Mouse (Mus musculus) ES-Bruce4 (cell line): ENCODE data around the gene L3mbtl2. TPM values are rescaled to one million over a fixed set of nuclear protein-coding genes. Genes with fewer than 3 reads are reported as not detected.

Experiments used
- H3K27ac ChIP-seq: 2 replicates; pipeline ENCODE4 v1.5.1; 2012; ENCODE audit warnings: low read length, inconsistent platforms; ENCODE audit not compliant: insufficient read depth
- H3K27me3 ChIP-seq: 2 replicates; pipeline ENCODE4 v1.6.1; 2012; ENCODE audit warnings: mild to moderate bottlenecking, low read length, inconsistent platforms; ENCODE audit not compliant: control insufficient read depth, poor library complexity, insufficient read depth, severe bottlenecking
- H3K36me3 ChIP-seq: 2 replicates; pipeline ENCODE4 v1.6.1; 2012; ENCODE audit warnings: inconsistent platforms, mild to moderate bottlenecking, low read length, moderate library complexity; ENCODE audit not compliant: control insufficient read depth, poor library complexity, insufficient read depth, severe bottlenecking
- H3K4me1 ChIP-seq: one replicate; pipeline ENCODE4 v1.8.1; 2011; ENCODE audit warnings: low read length; ENCODE audit not compliant: control insufficient read depth, insufficient read depth
- H3K4me3 ChIP-seq: 2 replicates; pipeline ENCODE4 v1.5.1; 2011; ENCODE audit warnings: low read depth, mild to moderate bottlenecking, low read length
- H3K9ac ChIP-seq: 2 replicates; pipeline ENCODE4 v1.6.1; 2012; ENCODE audit warnings: low read depth, mild to moderate bottlenecking, inconsistent platforms; ENCODE audit not compliant: poor library complexity, severe bottlenecking
- H3K9me3 ChIP-seq: replicated peaks from 2 replicates; pipeline ENCODE4 v1.6.1; 2012; ENCODE audit warnings: mild to moderate bottlenecking, low read length, inconsistent platforms; ENCODE audit not compliant: control insufficient read depth, poor library complexity, insufficient read depth, severe bottlenecking
- CTCF ChIP-seq: IDR thresholded peaks from one replicate; pipeline ENCODE4 v1.8.1; 2011; ENCODE audit warnings: low read depth, low read length
- EP300 ChIP-seq: IDR thresholded peaks from 2 replicates; pipeline ENCODE4 v1.6.1; 2011; ENCODE audit warnings: low read depth, low read length; ENCODE audit not compliant: insufficient read depth
- POLR2A ChIP-seq: IDR thresholded peaks from one replicate; pipeline ENCODE4 v1.8.1; 2011; ENCODE audit warnings: low read length; ENCODE audit not compliant: insufficient read depth
- polyA plus RNA-seq: library from polyadenylated mRNA; stranded (reverse); fragments of >200 nt; gene quantifications from 2 replicates; pipeline ENCODE4 v1.2.4, GENCODE M21; 2011; ENCODE audit warnings: low read depth; ENCODE audit not compliant: missing spikeins, insufficient read depth, insufficient read length

The L3mbtl2 gene
- polyA plus RNA-seq, 1 experiment: 49.3 TPM

GRCm38 (mm10) chr15:81666957-81667356 lies 3.3 kb downstream of the L3mbtl2 start:
- Histone ChIP-seq H3K27me3 (no peaks in the 10 kb centered on the region), H3K27ac (no peak overlapping the region), H3K4me1 (no peaks in the 10 kb centered on the region), H3K9me3 (no peaks in the 10 kb centered on the region), H3K36me3 (peaks cover 34% of the 10 kb centered on the region), H3K9ac (no peak overlapping the region), H3K4me3 (no peak overlapping the region)
- no peak for TF ChIP-seq EP300
- TF ChIP-seq CTCF: peak; percentile 6
- no peak for TF ChIP-seq POLR2A

- Histone ChIP-seq H3K27me3 (no peaks in the 10 kb centered on the region), H3K27ac (no peak overlapping the region), H3K4me1 (no peaks in the 10 kb centered on the region), H3K9me3 (no peaks in the 10 kb centered on the region), H3K4me3 (no peak overlapping the region), H3K9ac (no peak overlapping the region), H3K36me3 (peaks cover 46% of the 10 kb centered on the region)
- TF ChIP-seq POLR2A: no peak
- no peak for TF ChIP-seq EP300
- TF ChIP-seq CTCF: peak; percentile 79
Measured at GRCm38 (mm10) chr15:81670231-81670640, 6.5 kb downstream of the L3mbtl2 start.

GRCm38 (mm10) chr15:81676637-81677036 lies 12.9 kb downstream of the L3mbtl2 start:
- H3K9me3 ChIP-seq: no peaks in the 10 kb centered on the region
- TF ChIP-seq POLR2A (no peak), EP300 (no peak), CTCF (no peak)
- no peak overlapping the region for H3K4me3 ChIP-seq
- no peaks in the 10 kb centered on the region for H3K27me3 ChIP-seq
- H3K4me1 ChIP-seq: no peaks in the 10 kb centered on the region
- peaks cover 33% of the 10 kb centered on the region for H3K36me3 ChIP-seq
- no peak overlapping the region for H3K9ac ChIP-seq
- H3K27ac ChIP-seq: no peak overlapping the region

- H3K4me1 ChIP-seq: no peaks in the 10 kb centered on the region
Measured at GRCm38 (mm10) chr15:81680301-81680805, 16.7 kb downstream of the L3mbtl2 start.

GRCm38 (mm10) chr15:81693366-81693966 lies 29.8 kb downstream of the L3mbtl2 start:
- no peaks in the 10 kb centered on the region for H3K27me3 ChIP-seq
- H3K9me3 ChIP-seq: no peaks in the 10 kb centered on the region
- no peaks in the 10 kb centered on the region for H3K4me1 ChIP-seq
- no peaks in the 10 kb centered on the region for H3K36me3 ChIP-seq
- H3K4me3 ChIP-seq: peak overlapping the region; percentile 45
- no peak overlapping the region for H3K27ac ChIP-seq
- TF ChIP-seq POLR2A: no peak
- no peak for TF ChIP-seq EP300
- peak overlapping the region; percentile 67 for H3K9ac ChIP-seq

More at GRCm38 (mm10) chr15:81680301-81680805, 16.7 kb downstream of the L3mbtl2 start:
- Histone ChIP-seq H3K27me3 (no peaks in the 10 kb centered on the region), H3K9me3 (no peaks in the 10 kb centered on the region), H3K27ac (peak overlapping the region; percentile 60; the same call in 1 of the 2 replicates), H3K9ac (no peak overlapping the region), H3K4me3 (no peak overlapping the region), H3K36me3 (peaks cover 35% of the 10 kb centered on the region)
- TF ChIP-seq EP300: no peak
- no peak for TF ChIP-seq POLR2A
- TF ChIP-seq CTCF: no peak
